Mouse (Mus musculus) midbrain, embryonic 10.5 days (tissue): ENCODE data around the gene Midn. TPM values are rescaled to one million over a fixed set of nuclear protein-coding genes. Genes with fewer than 3 reads are reported as not detected.

Source experiments
- DNase-seq: peaks from one replicate; pipeline ENCODE4 v3.0.0-alpha.2; 2017; ENCODE audit warnings: low spot score
- H3K27ac ChIP-seq: fragments of 300-500 bp; sonication (generic); replicated peaks from 2 replicates; pipeline ENCODE4 v1.5.1; 2016; ENCODE audit warnings: mild to moderate bottlenecking
- H3K27me3 ChIP-seq: fragments of 300-500 bp; sonication (generic); 2 replicates; pipeline ENCODE4 v1.6.1; 2016; ENCODE audit warnings: low read depth, mild to moderate bottlenecking; ENCODE audit not compliant: poor library complexity, severe bottlenecking
- H3K36me3 ChIP-seq: fragments of 300-500 bp; sonication (generic); 2 replicates; pipeline ENCODE4 v1.6.1; 2016; ENCODE audit warnings: mild to moderate bottlenecking, moderate library complexity
- H3K4me1 ChIP-seq: fragments of 300-500 bp; sonication (generic); 2 replicates; pipeline ENCODE4 v1.6.1; 2016
- H3K4me3 ChIP-seq: fragments of 300-500 bp; sonication (generic); 2 replicates; pipeline ENCODE4 v1.5.1; 2016; ENCODE audit warnings: mild to moderate bottlenecking, moderate library complexity
- H3K9me3 ChIP-seq: fragments of 300-500 bp; sonication (generic); replicated peaks from 2 replicates; pipeline ENCODE4 v1.6.1; 2016; ENCODE audit warnings: mild to moderate bottlenecking
- WGBS: fragments of 180-500 bp; shearing (Covaris S2); methylation state at CpG from one replicate; pipeline ENCODE4 v1.1.7; 2016; 5-methylcytosine and 5-hydroxymethylcytosine counted together
- polyA plus RNA-seq: library from polyadenylated mRNA; unstranded; fragments of >200 nt; fragmentation: Nextera tagmentation; extraction: Ambion mirVana; gene quantifications from 2 replicates; pipeline ENCODE4 v1.2.1, GENCODE M21; 2016

Gene Midn
- polyA plus RNA-seq, 1 experiment from 2014 or later, result 17.8 TPM

DNA sequence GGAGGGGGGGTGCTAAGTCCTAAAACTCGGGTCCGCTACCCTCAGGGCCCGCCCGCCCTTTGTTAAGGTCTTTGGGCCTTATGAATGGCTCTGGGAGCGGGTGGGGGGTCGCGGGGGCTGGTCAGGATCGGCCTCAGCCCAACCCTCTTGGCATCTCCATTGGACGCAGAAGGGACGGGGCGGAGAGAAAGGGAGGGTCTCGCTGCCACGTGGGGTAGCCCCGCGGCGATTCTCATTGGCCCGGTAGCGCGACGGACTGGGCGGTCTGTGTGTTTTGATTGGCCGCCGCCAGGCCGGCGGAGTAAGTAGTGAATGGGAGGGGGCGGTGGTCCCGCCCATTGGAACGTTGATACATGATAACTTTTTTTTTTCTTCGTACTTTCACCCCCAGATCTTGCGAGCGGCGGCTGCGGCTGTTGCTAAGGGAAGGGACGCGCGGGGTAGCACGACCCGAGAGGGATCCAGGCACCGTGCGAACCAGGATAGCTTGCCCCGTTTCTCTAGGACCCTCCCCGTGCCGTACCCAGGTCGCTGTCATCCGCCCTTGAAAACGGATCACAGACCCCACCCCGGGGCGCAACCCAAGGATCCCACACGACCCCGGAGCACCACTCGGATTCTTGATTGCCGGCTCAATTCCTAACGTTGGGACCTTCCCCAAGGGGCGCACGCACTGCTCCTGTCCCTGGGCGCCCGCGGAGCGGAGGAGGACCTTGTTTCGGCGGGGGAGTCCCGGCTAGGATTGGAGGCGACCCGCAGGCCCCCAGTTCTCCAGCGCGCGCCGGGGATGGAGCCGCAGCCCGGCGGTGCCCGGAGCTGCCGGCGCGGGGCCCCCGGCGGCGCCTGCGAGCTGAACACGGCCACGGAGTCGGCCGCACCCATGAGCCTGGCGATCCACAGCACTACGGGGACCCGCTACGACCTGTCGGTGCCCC, 1.5 kb downstream of the Midn start:
- no peaks in the 10 kb centered on the region for H3K27me3 ChIP-seq
- under 1% methylated on average over 88 of the region's 88 CpGs for WGBS
- DNase-seq, result peak; percentile 99
- peak overlapping the region; percentile 99 for H3K4me3 ChIP-seq
- no peaks in the 10 kb centered on the region for H3K9me3 ChIP-seq
- H3K27ac ChIP-seq, result peak overlapping the region; percentile 100
- peaks cover 73% of the 10 kb centered on the region for H3K4me1 ChIP-seq
- H3K36me3 ChIP-seq, result peaks cover 72% of the 10 kb centered on the region

DNA sequence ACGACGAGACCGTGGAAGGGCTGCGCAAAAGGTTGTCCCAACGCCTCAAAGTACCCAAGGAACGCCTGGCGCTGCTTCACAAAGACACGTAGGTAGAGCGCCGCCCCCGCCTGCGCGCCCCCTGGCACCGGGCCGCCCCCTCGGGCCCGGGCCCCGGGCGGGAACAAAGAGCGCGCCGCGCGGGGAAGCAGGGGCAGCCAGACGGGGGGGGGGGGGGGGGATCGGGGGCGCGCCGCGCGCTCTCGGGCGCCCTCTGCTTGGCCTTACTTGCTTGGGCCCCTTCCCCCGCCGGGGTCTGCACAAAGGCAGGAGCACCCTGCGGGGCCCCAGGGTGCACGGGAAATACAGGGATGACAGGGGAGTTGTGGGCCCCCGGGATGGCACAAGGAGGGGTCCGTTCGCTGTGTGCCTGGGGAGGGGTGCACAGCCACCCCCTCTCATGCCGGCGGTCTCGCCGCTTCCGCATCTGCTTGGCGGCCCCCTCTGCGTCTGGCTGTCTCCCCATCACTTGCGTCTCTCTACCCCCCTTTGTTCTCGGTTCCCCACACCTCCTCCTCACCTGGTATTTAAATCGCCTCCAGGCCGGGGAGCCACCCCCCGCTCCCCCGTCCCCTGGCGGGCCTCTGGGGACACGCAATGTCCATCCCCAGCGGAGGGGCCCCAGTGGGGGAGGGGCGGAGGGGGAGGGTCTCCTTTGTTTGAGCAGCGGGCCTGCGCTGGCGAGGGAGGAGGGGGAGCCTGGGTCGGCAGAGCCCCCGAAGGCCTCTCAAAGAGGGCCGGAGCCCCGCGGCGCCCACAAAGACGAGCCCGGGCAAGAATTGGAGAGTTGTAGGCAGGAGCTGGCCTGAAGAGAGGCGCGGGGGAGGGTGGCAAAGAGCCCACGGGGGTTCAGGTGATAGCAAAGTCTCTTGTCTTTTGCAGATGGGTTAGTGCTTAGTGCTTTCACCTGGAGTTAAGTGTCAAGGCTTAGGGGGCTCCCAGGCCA, 2.4 kb downstream of the Midn start:
- H3K36me3 ChIP-seq, result peaks cover 72% of the 10 kb centered on the region
- peak overlapping the region; percentile 100 for H3K27ac ChIP-seq
- H3K4me3 ChIP-seq, result peak overlapping the region; percentile 99
- under 1% methylated on average over 61 of the region's 71 CpGs for WGBS
- peak; percentile 93 for DNase-seq
- H3K9me3 ChIP-seq, result no peaks in the 10 kb centered on the region
- H3K27me3 ChIP-seq, result no peaks in the 10 kb centered on the region
- peaks cover 73% of the 10 kb centered on the region for H3K4me1 ChIP-seq

DNA sequence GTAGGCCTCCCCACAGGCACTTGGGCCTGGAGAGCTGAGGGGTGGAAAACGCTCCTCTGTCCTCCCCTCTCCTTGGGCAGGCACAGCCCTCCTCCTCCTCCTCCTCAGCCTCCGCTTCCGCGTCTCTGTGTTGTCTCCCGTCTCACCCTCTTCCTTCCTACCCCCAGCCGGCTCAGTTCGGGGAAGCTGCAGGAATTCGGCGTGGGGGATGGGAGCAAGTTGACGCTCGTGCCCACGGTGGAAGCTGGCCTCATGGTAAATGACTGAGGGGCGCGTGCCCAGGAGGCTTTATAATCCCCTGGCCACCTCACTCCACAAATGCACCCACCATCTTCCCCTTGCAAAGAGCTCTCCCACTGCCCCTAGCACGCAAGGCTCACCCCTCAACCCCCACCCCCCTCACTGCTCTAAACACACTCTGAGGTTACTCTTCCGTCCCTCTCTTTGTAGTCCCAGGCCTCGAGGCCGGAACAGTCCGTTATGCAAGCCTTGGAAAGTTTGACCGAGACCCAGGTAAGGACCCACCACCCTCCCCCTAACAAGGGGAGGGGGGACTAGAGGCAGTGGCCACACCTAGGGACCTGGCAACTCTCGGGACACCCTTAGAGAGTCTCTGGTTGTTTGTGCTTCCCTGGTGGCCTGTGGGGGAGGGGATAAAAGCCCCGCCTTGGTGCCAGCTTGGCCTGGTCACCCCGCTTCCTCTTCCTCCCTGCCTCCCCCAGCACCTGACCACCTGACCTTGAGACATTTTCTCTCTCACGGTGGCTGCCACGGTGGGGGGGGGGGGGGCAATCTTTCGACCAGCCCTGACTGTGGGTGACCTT, 3.4 kb downstream of the Midn start:
- DNase-seq, result peak; percentile 68
- WGBS, result 1% methylated on average over 25 of the region's 26 CpGs
- H3K4me1 ChIP-seq, result peaks cover 73% of the 10 kb centered on the region
- no peaks in the 10 kb centered on the region for H3K9me3 ChIP-seq
- H3K36me3 ChIP-seq, result peaks cover 72% of the 10 kb centered on the region
- no peaks in the 10 kb centered on the region for H3K27me3 ChIP-seq
- peak overlapping the region; percentile 99 for H3K4me3 ChIP-seq
- peak overlapping the region; percentile 100 for H3K27ac ChIP-seq

DNA sequence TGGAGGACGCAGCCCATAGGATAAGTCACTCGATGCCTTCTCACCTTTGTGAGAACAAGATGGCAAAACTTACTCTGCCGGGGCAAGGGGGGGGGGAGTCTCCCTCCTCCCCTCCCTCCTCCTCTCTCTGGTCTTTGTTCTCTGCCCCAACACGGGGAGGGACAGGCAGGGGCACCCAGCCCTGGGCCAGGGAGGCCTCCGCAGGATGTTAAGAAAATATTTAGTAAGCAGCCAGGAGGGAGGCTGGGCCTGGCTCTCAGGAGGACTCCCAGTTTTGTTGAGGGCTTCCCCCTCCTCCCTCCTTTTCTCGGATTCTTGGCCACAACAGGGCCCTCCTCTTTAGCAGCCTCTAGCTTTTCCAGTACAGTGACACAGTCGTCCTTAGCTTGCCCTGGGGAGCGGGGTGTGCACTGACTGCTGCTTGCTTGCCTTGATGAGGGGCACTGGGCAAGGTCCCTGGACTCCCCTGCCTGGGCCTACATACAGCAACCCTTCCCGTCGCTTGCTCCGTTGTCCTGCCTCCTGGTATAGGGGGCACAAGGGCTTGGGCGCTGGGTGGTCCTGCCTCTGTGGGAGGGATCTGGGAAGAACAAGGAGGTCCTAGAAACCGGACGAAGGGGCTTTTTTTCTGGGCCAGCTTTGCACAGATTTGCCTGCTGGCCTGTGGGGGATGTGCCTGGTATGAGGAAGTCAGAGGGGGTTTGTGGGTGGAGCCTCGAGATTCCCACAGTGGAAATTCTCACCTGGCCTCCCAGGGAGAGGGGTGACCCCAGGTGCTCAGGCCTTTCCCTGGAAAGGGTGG, 4.2 kb downstream of the Midn start:
- DNase-seq, result peak; percentile 44
- H3K36me3 ChIP-seq, result peaks cover 77% of the 10 kb centered on the region
- peaks cover 73% of the 10 kb centered on the region for H3K4me1 ChIP-seq
- peak overlapping the region; percentile 99 for H3K4me3 ChIP-seq
- H3K9me3 ChIP-seq, result no peaks in the 10 kb centered on the region
- WGBS, result 10% methylated on average over 15 of the region's 15 CpGs
- no peaks in the 10 kb centered on the region for H3K27me3 ChIP-seq
- peak overlapping the region; percentile 100 for H3K27ac ChIP-seq

DNA sequence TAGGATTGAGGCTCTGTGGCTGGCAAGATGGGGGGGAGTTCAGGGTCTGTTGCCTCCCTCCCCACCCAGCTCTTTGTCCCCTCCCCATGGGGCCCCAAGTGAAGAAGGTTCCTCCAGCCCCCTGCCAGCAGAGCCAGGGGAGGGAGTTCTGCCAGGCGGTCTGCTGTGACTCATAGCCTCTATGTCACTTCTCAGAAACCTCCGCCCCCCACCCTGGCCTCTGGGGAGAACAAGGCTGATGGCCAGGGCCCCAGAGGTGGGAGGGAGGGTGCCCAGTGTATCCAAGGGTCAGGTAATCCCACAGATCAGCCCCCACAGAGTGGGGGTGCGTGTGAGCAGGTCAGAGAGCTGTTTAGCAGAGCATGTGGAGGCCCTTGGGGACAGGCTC, 4.8 kb downstream of the Midn start:
- H3K9me3 ChIP-seq, result no peaks in the 10 kb centered on the region
- no peaks in the 10 kb centered on the region for H3K27me3 ChIP-seq
- 52% methylated on average over 3 of the region's 3 CpGs for WGBS
- H3K36me3 ChIP-seq, result peaks cover 81% of the 10 kb centered on the region
- peaks cover 73% of the 10 kb centered on the region for H3K4me1 ChIP-seq
- H3K27ac ChIP-seq, result peak overlapping the region; percentile 100
- DNase-seq, result no peak
- peak overlapping the region; percentile 99 for H3K4me3 ChIP-seq

DNA sequence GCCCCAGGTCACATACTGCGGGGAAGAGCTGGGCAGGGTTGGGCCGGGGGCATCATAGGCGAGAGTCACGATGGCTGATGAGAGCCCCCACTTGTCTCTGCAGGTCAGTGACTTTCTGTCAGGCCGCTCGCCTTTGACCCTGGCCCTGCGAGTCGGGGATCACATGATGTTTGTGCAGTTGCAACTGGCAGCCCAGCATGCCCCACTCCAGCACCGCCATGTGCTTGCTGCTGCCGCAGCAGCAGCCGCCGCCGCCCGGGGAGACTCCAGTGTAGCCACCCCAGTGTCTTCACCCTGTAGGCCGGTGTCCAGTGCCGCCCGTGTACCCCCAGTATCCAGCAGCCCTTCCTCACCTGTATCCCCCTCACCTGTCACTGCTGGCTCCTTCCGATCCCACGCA, 5.6 kb downstream of the Midn start:
- Histone ChIP-seq H3K27me3 (no peaks in the 10 kb centered on the region), H3K4me3 (peak overlapping the region; percentile 99), H3K27ac (peak overlapping the region; percentile 100), H3K4me1 (peaks cover 75% of the 10 kb centered on the region), H3K9me3 (no peaks in the 10 kb centered on the region), H3K36me3 (peaks cover 81% of the 10 kb centered on the region)
- 85% methylated on average over 19 of the region's 19 CpGs for WGBS
- DNase-seq, result no peak

DNA sequence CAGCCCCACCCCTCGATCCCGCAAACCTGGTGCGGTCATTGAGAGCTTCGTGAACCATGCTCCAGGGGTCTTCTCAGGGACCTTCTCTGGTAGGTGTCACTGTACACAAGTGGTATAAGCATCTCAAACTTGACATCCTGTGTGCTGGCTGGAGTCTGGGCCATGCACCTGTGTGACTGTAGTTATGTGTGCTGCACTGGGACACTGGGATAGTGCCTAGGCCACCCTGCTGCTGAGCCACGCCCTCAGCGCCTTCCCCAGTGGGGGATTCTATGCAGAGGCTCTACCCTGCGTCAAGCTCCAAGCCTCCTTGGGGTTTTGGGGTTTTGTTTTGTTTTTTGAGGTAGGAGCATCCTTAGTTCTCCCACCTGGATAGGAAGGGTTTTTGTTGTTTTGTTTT, 6.3 kb downstream of the Midn start:
- Histone ChIP-seq H3K27ac (peak overlapping the region; percentile 100; the same call in 1 of the 2 replicates), H3K4me1 (peaks cover 82% of the 10 kb centered on the region), H3K9me3 (no peaks in the 10 kb centered on the region), H3K27me3 (no peaks in the 10 kb centered on the region), H3K4me3 (peak overlapping the region; percentile 99), H3K36me3 (peaks cover 81% of the 10 kb centered on the region)
- DNase-seq, result no peak
- 93% methylated on average over 7 of the region's 7 CpGs for WGBS

DNA sequence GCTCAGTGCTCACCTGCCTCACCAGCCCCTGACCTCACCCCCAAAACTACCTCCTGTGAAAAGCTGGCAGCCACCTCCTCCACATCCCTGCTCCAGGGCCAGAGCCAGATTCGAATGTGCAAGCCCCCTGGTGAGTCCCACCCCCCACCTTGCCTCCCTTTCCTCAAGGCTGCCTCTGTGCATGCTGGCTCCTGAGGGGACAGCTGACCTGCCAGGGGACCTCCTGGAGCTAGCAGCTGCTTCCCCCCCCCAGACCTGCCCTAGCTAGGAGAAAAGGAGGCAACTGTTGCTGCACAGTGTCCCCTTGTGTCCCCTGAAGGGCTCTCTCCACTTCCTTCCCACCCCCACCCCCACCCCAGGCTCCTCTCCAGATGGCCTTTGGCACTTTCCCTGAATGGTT, 7.2 kb downstream of the Midn start:
- no peaks in the 10 kb centered on the region for H3K27me3 ChIP-seq
- 79% methylated on average over 1 of the region's 1 CpGs for WGBS
- H3K4me3 ChIP-seq, result peak overlapping the region; percentile 99
- DNase-seq, result no peak
- H3K36me3 ChIP-seq, result peaks cover 75% of the 10 kb centered on the region
- H3K27ac ChIP-seq, result 0 out of 2 replicates have a peak overlapping the region, but pooled peaks have one; percentile 23
- no peaks in the 10 kb centered on the region for H3K9me3 ChIP-seq
- H3K4me1 ChIP-seq, result peaks cover 91% of the 10 kb centered on the region

DNA sequence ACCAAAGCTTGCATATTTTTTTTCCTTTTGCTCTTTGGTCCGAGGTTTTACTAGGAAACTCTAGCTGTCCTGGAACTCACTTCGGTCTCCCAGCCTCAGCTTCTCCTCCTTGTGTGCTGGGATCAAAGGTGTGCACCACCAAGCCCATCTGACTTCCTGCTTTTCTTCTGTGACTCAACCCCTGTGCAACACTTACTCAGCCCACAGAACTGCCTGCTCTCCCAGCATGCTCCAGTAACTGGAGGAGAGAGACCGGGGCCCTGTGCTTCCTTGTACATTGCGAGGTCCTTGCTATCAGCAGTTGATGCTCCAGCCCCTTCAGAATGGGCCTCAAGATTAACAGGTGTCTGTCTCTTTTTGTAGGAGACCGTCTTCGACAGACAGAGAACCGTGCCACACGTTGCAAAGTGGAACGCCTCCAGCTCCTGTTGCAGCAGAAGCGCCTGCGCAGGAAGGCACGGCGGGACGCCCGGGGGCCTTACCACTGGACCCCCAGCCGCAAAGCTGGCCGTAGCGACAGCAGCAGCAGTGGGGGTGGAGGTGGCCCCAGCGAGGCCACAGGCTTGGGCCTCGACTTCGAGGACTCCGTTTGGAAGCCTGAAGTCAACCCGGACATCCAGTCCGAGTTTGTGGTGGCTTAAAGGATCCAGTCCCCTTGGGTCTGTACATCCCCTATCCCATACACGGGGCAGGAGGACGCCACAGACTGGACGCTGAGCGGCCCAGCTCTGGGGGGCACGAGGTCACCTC, 8.1 kb downstream of the Midn start:
- Histone ChIP-seq H3K9me3 (no peaks in the 10 kb centered on the region), H3K27me3 (no peaks in the 10 kb centered on the region), H3K36me3 (peaks cover 66% of the 10 kb centered on the region), H3K4me1 (peaks cover 100% of the 10 kb centered on the region), H3K4me3 (peak overlapping the region; percentile 27; the same call in 1 of the 2 replicates), H3K27ac (peak overlapping the region; percentile 19)
- no peak for DNase-seq
- 91% methylated on average over 29 of the region's 29 CpGs for WGBS

DNA sequence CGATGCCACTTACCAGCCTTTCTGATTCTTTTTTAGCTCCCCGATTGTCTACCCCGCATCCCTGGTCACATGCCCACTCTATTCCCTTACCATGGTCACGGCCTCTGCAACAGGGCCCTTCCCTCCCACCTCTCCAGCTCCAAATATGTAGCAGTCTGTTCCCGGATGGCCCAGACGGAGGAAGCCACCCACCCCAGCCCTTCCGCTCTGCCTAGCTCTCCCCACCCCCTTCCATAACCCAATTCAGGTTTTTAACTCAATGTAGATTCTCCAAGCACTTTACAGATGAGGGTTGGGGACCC, 8.6 kb downstream of the Midn start:
- DNase-seq, result no peak
- Histone ChIP-seq H3K4me1 (peaks cover 100% of the 10 kb centered on the region), H3K27ac (peak overlapping the region; percentile 19; the same call in 1 of the 2 replicates), H3K27me3 (no peaks in the 10 kb centered on the region), H3K9me3 (no peaks in the 10 kb centered on the region), H3K4me3 (peak overlapping the region; percentile 27; the same call in 1 of the 2 replicates), H3K36me3 (peaks cover 60% of the 10 kb centered on the region)
- 76% methylated on average over 7 of the region's 7 CpGs for WGBS
